Mouse (Mus musculus): ENCODE measurements around the gene St7l. TPM values are rescaled to one million over a fixed set of nuclear protein-coding genes. Genes with fewer than 3 reads are reported as not detected.

The St7l gene
- total RNA-seq (2023) = 10 to 100 TPM; 36.3 to 39.0 TPM

DNA sequence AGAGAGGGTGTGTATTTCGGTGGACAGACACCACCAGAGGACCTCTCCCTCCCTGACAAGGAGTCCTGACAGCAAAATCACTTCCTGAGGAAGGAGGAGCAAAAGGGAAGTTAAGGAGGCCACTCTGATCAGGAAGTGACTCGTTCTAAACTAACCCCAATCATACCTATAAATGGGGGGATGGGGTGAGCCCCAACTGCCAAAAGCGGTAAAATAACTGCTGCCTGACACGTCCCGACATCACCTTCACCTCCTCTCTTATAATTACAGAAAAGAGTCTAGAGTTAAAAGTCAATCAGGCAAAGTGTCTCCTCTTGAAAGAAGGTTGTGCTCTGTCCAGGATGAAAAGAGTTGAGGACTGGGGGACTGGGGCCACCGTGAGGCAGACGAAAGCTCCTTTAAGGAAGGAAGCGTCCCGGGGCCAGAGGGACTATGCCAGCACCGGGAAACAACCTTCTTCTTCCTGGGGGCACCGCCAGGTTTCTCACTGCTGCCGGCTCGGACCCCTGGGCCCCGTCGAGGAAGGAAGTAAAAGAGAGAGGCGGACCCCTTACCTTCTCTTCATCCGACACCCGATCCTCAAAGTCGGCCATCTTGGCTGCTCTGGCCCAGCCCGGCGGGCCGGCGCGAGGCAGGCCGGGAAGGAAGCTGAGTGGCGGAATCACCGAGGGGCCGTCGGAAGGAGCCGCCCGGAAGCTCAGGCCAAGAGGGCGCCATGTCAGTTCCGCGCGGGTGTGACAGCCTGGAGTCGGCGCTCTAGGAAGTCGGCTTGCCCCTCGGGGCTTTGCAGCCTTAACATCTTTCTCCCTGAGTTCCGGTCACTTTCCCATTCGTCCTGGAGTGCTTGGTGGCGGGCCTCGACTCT, at the start of gene St7l, which contains the start of gene Capza1:
TSS of gene St7l (plus strand) at position 220 of the 865 bp plus-strand sequence.
TSS of gene Capza1 (minus strand) at position 720 of the 865 bp plus-strand sequence.

GRCm38 (mm10) chr3:104817991-104818748, 45.6 kb upstream of the St7l start, which contains the start of gene Mov10:
Mov10 (minus strand) TSS chr3:104818563.

GRCm38 (mm10) chr3:104961066-104962059, 97.6 kb downstream of the St7l start, which contains the start of gene Wnt2b:
Wnt2b (minus strand) TSS chr3:104961921.

Other genes starting within 250 kb of the St7l start
- gene Slc16a1, start 225.3 kb upstream of the St7l start, total RNA-seq (2023) = 10 to 100 TPM; 21.9 to 26.6 TPM
- gene Ppm1j, start 82.9 kb upstream of the St7l start, total RNA-seq (2023) = 10 to 100 TPM; 20.3 to 23.6 TPM
- gene Fam19a3, start 82.2 kb upstream of the St7l start, total RNA-seq (2023) = 1 to 10 TPM in 1 of 2 experiments, under 1 TPM in 1; 0.96 to 1.6 TPM
- 1 to 10 TPM; 3.6 to 6.0 TPM for gene Rhoc, start 75.6 kb upstream of the St7l start, total RNA-seq (2023)
- 10 to 100 TPM; 49.2 to 59.1 TPM for gene Mov10, start 45.4 kb upstream of the St7l start, total RNA-seq (2023)
- 100 to 1,000 TPM; 158 to 173 TPM for gene Capza1, start 500 bp downstream of the St7l start, total RNA-seq (2023)
- under 1 TPM in 1 of 2 experiments, not detected in 1; 0.44 TPM for gene Wnt2b, start 97.9 kb downstream of the St7l start, total RNA-seq (2023)
- gene Cttnbp2nl, start 189.1 kb downstream of the St7l start, total RNA-seq (2023) = under 1 TPM; 0.18 to 0.61 TPM
- gene 4930564D02Rik, start 202.8 kb downstream of the St7l start, total RNA-seq (2023) = not detected

Measured in T-cell, adult 66 days (primary cell).